Mouse (Mus musculus) cerebellum, postnatal 14 days (tissue): ENCODE results near the gene Grik4.
A peak's percentile ranks its signal among the peaks of the same experiment; 100 is the strongest.

Experiments
- DNase-seq, 2 experiments: peaks; one replicate each; pipeline ENCODE4 v3.0.0; 2021; ENCODE audit warnings: mixed read lengths in 2 of 2

The Grik4 gene

DNA sequence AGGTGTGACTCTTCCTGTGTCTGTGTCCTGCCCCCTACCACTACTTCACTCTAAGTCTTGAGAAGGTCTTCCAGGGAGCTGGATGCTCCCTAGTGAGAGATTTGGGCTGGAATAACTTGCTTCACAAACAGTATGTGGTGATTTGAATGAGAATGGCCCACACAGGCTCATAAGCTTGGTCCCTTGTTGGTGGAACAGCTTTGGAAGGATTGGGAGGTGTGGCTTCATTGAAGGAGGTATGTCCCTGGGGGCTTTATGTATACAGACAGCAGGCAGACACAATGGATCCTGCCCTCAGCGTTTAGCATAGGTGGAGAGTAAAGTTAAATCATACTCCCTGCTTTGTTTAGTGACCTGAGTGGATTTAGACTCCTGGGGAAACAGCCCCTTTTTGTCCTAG is 282.8 kb downstream of the Grik4 start:
- DNase-seq: no peak

GRCm38 (mm10) chr9:42652756-42653155 is 291.5 kb downstream of the Grik4 start:
- DNase-seq: no peak

- DNase-seq: no peak
These were observed 292.0 kb downstream of the Grik4 start for GRCm38 (mm10) chr9:42652309-42652708.

DNA sequence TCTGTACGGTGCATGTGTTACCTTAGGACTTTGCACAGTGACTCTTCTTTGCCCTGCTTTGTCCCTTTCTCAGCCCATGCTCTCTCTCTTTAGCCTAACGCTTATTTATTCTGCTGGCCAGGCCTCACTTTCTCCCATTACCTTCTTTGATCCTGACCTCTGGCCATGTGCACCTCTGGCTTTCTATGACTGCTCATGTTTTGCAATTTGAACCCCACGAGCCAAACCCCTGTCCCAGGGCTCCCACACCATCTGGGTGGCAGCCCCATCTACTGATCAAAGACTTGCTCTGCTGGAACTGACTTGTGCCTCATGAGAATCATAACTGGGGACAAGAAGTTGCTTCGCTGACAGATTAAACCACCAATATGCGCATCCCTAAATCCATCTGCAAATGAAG is 294.4 kb downstream of the Grik4 start:
- DNase-seq: no peak

GRCm38 (mm10) chr9:42648051-42648450 is 296.2 kb downstream of the Grik4 start:
- no peak for DNase-seq

DNA sequence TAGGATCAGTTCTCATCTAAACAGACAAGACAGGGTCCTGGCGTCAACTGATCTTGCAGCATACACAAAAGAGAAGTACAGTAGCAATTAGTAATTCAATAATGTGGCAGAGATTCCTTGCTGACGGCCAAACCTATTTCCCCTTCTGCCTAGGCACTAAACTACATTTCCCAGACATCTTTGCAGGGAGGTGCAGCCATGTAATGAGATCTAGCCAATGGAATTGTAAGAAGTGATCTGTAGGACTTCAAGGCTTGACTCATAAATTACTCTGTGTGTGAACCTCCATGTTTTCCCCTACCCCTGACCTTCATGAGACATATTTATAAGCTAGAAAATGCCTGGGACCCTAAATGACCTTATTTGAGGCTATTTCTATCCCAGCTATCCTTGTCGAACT is 296.7 kb downstream of the Grik4 start:
- no peak for DNase-seq

DNA sequence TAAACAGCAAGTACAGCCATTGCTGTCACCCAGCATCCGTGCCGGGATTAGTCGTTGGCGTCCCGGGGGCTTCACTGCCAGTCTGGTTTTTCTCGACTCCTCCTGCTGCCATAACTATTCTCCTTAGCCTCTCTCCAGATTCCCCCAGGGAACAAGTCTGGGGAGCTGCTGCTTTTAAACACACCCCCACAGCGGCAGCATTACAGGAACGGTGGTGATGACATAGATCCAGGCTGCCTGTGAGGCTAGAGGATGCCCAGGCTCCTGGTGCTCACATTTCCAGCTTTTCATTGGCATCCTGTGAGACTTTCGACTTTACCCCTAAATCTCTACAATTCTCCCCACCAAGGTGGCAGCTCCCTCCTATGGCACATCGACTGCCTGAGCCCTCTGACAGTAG is 297.5 kb downstream of the Grik4 start:
- no peak for DNase-seq

- no peak for DNase-seq
These were observed 299.1 kb downstream of the Grik4 start for GRCm38 (mm10) chr9:42645161-42645560.

GRCm38 (mm10) chr9:42642821-42643220 is 301.5 kb downstream of the Grik4 start:
- peak; percentile 46 to 59 for DNase-seq

GRCm38 (mm10) chr9:42641550-42642117 is 302.7 kb downstream of the Grik4 start:
- DNase-seq: no peak

- no peak for DNase-seq
These were observed 307.8 kb downstream of the Grik4 start for GRCm38 (mm10) chr9:42636446-42636845.

DNA sequence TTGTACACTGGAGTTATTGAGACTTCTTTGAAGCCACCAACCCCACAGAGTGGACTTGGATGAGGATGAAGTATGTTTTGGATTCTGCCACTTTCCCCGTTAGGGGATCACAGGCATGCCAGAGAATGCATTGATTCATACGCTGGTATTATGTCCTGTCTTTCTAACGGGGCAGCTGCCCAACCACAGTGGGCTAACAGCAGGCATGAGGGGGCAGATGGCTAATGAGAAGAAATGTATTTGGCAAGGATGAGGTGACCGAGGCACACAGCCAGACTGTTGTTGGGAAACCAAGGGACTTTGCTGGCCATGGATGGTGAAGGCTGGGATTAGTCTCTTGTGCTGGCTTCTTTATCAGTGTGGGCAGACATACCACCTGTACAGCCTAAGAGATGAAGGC is 312.8 kb downstream of the Grik4 start:
- DNase-seq: peak; percentile 80 to 85

- DNase-seq: peak; percentile 62 to 74
These were observed 316.7 kb downstream of the Grik4 start for GRCm38 (mm10) chr9:42627634-42628033.

- DNase-seq: no peak
These were observed 317.1 kb downstream of the Grik4 start for GRCm38 (mm10) chr9:42627146-42627545.

GRCm38 (mm10) chr9:42626226-42626775 is 318.0 kb downstream of the Grik4 start:
- DNase-seq: no peak

DNA sequence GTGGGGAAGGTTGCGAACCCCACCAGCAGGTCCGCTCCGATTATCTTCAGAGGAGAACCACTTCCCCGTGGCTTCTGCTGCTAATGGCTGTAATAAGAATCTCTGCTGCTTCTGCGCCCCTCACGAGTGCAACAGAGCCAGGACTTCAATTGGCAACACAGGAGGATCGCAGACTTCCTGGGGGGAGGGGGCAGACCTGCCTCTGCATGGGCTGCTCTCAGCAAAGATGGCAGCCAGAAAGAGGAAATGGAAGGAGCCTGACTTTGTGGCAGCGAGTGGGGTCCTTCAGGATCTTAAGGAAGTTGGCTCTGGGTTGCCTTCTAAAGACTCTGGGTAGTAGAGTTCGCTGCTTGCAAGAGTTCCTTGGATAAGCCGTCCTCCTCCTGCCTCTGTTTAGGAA is 329.9 kb downstream of the Grik4 start:
- no peak for DNase-seq

GRCm38 (mm10) chr9:42613827-42614226 is 330.5 kb downstream of the Grik4 start:
- DNase-seq: no peak

DNA sequence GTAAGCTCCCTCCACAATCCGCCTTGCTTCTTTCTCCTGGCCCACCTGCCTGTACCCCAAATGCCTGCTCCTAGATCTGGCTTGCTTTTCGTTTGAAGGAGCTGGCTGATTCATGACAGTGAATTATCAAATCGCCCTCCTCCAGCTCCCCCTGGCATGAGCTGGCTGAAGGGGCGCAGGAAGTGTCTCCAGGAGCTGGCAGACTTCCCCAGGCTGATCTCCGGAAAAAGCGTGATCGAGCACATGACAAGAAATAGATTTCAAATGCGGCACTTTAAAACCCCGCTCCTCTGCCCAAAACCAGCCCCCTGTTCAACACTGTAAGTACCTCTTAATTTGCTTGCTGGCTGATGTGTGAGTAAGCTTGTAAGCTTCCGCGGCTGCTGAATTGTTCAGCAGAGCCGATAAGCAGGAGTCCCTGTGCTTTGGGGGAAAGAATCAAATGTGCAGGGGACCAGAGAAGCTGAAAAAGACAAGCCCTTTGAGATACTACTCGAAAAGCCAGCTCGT is 331.8 kb downstream of the Grik4 start:
- DNase-seq: peak; percentile 30 to 49

- DNase-seq: no peak
These were observed 342.8 kb downstream of the Grik4 start for GRCm38 (mm10) chr9:42601445-42601844.

- no peak for DNase-seq
These were observed 346.8 kb downstream of the Grik4 start for GRCm38 (mm10) chr9:42597525-42597924.

DNA sequence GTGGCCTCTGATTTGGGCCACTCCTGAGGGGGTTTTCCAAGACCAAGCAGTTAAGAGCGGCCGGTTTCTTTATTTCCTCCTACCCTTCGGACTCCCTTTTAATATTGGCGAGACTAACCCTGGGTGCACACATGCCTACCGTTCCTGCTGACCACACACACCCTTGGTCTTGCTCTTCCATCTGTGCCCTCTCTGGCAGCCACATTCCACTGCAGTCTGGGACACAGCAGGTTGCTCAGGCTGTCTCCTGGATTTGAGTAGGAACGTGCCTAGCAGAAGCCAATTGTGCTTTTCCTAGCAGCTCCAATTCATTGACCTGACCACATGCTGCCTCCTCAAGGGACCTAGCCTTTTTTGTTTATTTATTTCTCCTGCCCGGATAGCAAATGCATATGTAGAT is 365.8 kb downstream of the Grik4 start:
- peak; percentile 69 to 82 for DNase-seq

GRCm38 (mm10) chr9:42578106-42578505 is 366.2 kb downstream of the Grik4 start:
- DNase-seq: peak; percentile 40 to 57

DNA sequence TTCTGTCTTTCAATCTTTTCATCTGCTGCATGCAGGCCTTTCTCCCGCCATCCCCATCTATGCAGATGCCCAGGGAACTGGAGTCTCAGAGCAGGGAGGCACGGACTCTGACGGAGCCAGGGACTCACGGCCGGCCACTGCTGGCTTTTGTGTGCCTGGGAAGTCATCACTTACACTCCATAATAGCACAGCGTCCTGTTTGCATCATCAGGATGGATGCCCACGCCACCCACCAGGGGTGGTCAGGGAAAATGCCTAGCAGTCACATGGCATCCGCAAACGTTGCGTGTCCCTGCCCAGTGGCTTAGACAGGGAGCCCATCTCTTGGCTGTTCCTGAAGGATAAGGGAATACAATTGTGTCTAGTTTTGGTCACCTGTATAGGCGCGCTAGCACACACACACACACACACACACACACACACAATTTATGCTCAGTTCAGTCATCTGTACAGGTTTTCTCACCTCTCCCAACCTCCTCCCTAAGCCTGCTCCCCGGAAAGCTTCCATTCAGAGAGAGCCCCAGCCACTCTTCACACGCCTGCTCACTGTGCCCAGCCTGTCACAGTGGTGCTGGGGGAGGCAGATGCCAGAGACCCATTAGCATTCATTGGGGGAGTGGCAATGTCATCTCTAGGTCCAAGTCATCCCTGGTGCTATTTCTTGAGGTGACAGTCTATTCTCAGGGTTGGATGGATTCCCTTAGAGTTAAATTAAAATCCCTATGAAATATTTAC is 370.5 kb downstream of the Grik4 start:
- DNase-seq: peak; percentile 21 to 43

DNA sequence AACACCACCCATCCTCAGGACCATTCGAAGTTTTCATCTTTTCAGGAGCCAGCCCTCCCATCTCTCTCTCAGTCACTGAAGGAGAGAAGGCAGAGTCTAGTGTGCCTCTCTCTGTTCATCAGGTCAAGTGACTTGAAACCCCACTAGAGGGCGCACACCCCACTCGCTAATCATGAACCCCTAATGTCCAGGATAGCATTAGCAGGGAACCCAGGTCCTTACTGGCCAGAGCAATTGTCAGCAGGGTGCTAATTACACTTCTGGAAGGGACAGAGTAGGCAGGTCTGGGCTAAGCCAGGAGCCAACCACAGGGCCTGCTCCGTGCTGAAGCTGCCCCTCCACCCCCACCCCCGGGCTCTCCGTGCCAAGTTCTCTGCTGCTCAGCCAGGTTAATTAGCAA is 371.1 kb downstream of the Grik4 start:
- DNase-seq: peak; percentile 92
